Mouse (Mus musculus) cerebellum, adult (tissue): ENCODE measurements around the gene Actn2.

ENCODE experiments used
- ATAC-seq: cut with Nextera tagmentation; 2 replicates; pipeline ENCODE4 v1.9.2; 2017; ENCODE audit warnings: mild to moderate bottlenecking, moderate library complexity, mixed read lengths; ENCODE audit not compliant: insufficient number of reproducible peaks, low FRiP score, low TSS enrichment

Gene Actn2

DNA sequence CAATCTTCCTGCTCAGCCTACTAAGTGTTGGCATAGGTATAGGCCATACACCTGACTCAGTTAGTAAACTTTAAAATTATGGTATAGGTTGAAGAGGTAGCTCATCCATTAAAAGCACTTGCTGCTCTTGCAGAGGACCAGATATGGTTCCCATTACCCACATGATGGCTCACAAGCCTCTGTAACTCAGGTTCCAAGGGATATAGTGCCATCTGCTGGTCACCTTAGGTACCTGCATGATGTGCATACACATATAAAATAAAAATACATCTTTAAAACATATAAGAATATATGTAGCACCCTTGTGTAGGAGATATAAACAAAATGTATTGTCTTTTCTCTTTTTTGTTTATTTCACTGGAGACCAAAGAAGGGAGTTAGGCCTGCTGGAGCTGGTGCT is 79.1 kb downstream of the Actn2 start:
- no peak for ATAC-seq

DNA sequence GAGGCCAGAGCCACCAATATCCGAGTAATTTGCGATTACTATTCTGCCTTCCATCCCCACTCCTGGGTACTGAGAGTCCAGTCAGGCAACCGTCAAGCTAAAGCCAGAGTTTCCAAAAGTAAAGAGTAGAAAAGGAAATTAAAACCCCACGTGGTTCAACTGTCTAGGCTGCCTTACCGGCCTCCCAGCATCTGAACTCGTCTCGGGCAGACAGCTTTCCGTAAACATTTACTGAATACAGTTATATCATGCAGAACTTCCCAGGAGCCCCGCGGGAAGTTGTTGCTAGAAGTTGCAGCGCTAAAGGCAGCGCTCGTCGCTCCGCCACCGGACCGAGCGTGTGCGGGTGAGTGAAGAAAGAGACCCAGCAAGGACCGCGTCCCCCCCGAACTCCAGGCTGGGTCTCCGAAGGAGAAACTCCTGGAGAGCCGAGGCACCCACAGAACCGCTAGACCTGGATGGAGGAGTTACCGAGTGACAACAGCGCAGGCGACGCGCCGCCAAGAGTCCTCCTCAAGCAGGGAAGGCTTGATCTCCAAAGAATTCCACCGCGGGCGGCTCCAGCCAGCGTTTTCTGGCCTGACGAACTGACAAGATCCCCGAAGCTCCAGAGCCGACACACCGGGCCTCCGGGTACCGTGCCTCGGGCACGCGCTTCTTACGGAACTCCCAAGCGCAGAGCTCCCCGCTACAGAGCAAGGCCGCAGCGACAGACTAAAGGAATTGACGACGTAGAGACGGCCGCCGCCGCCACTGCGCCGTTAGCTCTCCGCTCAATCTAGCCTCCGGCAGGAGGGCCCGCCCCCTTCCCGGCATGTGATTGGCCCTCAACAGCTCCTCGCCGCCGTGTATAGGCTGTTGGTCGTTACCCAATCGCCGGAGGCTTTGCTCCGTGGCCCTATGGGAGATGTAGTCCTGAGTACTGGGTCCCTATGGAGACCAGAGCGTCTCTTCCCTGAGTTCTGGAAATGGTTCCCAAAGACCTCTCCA is 82.9 kb downstream of the Actn2 start, which contains the start of gene Mtr:
Gene Mtr, minus strand, starts transcription at position 723 of the 990 bp plus-strand sequence.
- ATAC-seq = peak; percentile 100

DNA sequence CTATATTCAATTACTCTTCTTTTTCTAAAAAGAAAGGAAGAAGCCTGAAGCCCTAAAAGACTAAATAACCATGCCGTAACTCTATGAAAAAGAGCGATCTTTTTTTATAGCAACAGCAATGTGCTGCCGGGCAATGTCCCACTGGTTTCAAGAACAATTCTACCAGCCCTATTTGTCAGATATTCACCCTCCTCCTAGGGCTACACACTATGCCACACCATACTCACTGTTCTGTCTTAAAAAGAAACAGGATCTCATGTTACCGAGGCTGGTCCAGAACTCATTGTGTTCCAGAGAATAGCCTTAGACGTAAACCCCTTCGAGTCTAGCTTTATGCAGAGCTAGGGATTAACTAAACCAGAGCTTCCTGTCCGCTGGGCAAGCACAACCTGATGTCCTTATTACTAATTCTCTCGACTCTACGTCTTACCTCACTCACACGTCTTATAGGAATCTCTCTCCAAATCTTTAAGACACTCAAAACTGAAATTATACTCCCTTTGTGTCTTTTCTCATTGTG is 83.6 kb downstream of the Actn2 start:
- ATAC-seq = no peak

DNA sequence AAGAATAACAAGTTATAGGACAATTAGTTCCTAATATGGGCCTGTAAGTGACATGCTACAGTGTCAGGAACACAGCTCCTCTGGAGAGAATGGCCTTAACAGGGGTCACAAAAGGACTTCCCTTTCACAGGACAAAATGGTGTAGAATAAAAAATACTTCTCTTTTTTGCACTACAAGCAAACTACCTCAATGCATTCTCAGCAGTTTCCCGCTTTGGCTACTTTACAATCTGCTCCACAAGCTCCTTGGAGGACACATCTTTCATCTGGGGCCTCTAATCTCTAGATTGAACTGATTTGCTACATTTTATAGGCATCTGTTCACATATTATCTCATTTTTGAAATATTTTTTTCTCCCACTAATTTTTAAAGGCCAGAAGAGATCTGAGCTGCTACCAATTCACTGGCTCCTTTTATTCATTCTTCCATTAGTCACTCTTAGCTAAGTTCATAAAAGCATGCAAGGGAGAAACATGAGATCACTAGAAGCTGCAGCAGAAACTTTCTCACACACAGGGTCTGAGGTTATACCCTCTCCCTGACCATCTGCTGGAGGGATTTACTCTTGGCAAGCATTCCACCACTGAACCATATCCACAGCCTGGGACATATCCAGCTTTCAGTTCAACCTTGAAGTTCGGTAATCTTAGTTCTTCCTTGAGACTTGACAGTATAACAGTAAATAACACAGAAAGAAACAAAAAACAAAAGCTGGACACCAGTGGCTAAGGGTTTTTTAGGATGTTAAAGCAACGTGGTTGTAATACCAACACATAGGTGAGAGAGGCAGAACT is 84.5 kb downstream of the Actn2 start:
- ATAC-seq = no peak

DNA sequence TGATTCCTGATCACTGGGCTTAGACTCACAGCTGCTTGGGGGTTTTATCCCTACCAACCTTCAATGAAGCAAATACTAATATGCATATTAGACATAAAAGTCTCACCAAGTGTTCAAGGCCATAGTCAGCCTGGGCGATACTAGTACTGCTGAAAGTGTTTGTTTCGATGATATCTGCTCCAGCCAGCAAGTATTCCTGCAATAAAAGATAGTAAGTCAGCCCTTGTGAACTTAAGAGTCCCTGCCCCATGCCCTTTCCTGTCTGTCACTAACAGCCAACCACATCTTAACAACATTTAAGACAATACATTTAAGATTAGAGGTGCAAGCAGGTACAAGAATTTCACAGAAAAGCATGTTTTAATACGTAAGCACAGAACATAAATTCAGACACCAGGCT is 90.1 kb downstream of the Actn2 start:
- no peak for ATAC-seq

DNA sequence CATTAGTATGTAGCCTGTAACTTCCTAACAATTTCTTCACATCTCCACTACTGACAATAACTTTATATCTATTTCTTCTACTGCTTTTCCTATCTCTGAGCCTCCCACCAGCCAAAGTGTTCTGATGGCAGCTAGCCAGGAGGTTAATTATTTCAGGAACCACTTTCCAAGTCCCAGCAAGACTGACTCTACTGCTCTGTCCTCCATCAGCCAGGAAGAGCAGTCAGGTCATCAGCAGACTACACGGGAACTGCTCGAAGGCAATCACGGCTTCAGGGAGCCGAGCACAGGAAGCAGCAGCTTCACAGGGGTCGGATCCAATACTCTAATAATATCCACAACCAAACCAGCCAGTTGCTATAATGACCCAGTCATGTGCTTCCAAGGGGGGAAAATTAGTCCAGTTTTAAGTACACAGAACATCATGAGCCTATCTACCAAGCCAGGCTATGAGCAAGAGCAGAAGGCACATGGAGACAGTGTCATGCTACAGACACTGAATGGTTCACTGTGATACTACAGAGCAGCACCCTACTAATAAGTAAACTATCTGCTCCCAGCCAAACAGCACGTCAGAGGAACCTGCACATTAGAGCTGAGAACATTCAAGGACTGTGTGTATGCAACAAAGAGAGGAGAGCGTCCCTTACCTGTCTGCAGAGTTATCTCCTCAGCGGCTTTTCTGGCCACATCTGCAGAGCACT is 91.2 kb downstream of the Actn2 start:
- no peak for ATAC-seq

DNA sequence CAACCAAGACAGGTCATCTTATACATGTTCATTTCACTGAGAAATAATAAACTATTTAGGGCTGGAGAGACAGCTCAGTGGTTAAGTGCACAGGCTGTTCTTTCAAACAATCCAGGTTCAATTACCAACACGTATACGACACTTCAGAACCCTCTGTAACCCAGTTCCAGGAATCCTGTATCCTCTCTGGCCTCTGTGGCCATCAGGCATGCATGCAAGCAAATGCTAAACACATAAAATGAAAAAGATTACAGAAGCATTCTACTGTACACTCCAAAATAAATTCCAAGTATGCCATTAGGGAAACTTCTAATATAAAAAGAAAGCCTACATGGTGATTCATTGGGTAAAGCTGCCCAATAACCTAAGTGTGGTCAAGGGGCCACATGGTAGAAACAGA is 94.6 kb downstream of the Actn2 start:
- ATAC-seq = no peak

DNA sequence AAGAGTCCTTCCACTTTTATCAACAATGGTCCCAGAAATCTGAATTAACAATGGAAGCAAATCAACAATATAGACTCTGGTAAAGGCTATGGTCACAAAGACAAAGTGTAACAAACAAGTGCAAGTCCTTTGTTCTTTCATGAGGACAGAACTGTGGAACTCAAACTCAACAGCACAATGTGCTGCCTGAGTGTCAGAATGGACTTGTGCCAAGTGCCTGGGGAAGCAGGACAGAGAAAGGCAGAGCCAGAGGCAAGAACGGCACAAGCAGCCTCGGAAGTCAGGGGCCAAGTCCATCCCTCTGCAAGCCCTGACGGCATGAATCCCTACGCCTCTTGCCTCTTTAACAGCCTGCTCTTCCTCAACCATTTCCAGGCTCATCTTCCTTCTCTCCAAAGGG is 96.6 kb downstream of the Actn2 start:
- no peak for ATAC-seq

DNA sequence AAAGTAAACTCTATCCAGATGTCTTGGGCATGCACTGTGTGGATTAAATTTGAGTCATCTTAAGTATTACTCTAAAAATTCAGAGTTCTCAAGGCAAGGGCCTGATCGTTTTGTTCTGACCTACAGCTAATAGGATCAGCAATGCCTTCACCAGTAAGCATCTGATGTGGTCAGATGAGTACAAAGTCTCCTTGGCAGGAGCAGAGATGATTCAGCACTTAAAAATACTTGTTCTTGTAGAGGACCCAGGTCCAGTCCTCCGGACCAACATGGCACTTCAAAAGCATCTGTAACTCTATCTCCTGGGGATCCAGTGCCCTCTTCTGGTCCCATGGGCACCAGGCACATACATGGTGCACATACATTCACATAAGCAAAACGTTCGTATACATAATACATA is 108.4 kb downstream of the Actn2 start:
- ATAC-seq = no peak

DNA sequence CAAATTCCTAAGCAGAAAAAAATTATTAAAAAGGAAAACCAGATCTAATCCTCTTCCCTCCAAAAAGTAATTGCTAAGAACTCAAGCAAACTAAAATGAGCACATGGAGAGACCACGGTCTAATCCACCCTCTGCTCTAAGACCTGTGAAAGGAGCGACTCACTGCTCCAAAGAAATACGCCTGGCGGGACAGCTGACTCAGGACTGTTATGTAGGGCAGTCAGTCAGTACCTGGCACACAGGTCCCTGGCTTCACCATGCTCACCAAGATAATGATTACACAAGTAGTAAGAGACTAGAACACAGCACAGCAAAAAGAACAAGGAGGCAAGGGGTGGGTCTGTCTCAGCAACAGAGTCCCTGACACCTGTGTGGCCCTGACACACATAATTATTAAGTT is 112.3 kb downstream of the Actn2 start:
- no peak for ATAC-seq

DNA sequence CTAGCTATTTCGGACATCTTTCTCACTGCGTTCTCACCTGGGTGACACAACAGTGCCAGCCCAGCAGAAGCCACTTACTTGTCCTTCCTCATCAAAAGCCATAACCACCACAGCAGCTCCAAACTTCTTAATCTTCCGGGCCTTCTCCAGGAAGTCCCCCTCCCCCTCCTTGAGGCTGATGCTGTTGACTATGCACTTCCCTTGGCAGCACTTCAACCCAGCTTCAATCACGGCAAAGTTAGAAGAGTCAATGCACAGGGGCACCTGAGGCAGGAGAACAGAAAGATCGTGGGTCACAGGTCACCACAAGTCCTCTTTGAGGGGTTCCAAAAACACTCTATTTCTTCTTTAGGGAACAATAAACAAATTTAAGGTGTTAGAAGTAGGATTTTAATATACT is 113.0 kb downstream of the Actn2 start:
- no peak for ATAC-seq
